Mouse (Mus musculus) induced T-regulatory cell, adult 2 months (primary cell): ENCODE measurements at regions not wholly inside any gene's neighbourhood (a gene's known extent, or its start where the extent isn't known, plus 50 kb on each side); places are given as distances from the start of the nearest gene placed in this dataset.
A peak's percentile ranks its signal among the peaks of the same experiment; 100 is the strongest.

Experiments used
- DNase-seq: peaks from one replicate; pipeline ENCODE4 v3.0.0-alpha.2; 2012; ENCODE audit warnings: low read depth

- DNase-seq, result no peak
Measured at GRCm38 (mm10) chr17:50346451-50347192, 53.2 kb upstream of the Dazl start.

- peak; percentile 13 for DNase-seq
Measured at GRCm38 (mm10) chr17:50353818-50354217, 60.4 kb upstream of the Dazl start.

DNA sequence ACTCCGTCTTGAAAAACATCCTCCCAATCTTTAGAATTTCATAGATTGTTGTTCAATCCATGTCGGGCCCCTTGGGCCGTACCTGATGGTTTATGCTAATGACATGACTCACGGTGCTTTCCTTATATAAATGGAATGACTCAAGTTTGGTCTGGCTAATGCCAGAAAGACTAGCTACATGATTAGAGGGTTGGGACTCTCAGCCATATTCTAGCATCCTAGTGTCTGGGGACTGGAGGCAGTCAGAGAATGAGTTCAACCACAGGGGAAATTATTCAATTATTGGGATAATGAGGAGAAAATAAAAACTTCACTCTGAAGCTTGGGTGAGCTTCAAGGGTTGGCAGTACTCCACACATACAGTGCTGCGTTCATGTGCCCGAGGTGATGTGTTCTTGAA, 60.9 kb upstream of the Dazl start:
- no peak for DNase-seq

DNA sequence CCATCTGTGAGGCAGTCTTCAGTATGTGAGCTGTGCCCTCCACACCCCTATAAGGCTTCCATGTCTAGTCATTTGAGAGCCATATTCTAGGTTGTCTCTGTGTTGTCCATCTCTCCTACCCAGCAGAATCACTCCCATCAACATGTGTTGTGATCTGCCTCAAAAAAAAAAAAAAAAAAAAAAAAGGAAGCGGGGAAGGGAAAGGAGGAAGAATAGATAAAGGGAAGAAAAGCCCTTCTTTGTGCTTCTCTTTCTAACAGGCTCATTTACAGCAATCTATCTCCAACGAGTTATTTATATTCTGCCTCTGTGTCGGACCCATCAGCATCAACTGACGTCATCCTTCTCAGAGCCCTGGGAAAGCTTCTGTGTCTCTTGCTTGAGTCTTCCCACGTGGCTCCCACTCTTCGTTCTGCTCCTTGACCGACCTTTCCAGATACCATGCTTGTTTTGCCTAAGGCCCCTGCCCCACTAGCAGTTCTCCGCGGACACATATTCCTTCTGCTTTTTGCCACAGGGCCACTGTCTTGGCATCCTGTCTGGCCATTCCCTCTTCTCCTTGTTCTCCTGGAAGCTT, 68.3 kb upstream of the Dazl start:
- no peak for DNase-seq

DNA sequence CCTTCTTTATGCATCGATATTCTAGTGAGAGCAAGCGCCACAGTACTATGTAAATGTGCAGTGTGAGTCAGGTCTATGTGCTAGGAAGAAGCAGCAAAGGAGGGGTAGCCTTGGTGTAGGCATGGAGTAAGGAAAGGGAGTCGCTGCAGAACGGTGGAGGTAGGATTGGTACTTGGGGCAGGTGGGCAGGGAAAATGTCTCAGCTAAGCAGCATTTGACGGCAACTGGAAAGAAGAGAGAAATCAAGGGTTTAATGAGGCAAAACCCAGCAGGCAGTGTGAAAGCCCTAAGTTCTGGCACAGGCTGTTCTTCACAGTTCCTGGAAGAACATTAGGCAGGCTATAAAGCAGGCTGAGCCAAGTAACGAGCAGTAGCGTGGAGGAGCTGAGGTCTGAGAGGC, 72.0 kb upstream of the Dazl start:
- no peak for DNase-seq

- DNase-seq, result no peak
Measured at GRCm38 (mm10) chr17:50366181-50366580, 72.7 kb upstream of the Dazl start.

DNA sequence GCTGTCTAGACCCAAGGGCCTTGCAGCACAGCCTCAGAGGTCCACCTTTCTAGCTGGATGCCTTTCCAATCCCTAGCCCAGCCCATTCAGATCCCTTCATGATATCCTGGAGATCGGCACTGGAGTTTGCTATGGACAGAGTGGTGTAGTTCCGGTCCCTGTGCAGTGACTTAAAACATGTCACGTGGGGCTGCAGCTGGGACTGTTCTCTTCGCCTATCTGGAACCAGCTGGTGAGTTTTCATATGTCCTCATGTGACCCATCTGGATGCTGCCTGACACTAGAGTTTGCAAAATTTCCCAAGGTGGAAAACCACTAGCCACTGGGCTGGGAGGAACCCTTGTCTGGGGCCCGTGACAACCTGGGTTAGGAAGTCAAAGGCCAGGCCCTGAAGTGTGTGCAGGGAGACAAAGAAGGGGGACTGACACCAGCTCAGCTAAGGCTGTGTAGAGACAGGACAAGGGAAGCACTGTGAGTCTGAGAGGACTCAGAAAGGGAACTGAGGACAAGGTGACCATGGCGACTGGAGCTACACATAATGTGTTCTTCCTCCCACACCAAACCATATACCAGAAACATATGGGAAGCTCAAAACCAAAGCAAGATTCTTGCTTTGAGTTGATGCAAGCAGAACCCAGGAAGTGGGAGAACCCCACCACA, 75.9 kb upstream of the Dazl start:
- no peak for DNase-seq

GRCm38 (mm10) chr17:50370484-50370883, 77.0 kb upstream of the Dazl start:
- DNase-seq, result no peak

- DNase-seq, result no peak
Measured at GRCm38 (mm10) chr17:50373496-50374141, 80.2 kb upstream of the Dazl start.

GRCm38 (mm10) chr17:50375465-50375864, 82.0 kb upstream of the Dazl start:
- DNase-seq, result no peak

- no peak for DNase-seq
Measured at GRCm38 (mm10) chr17:50376708-50377107, 83.3 kb upstream of the Dazl start.

- no peak for DNase-seq
Measured at GRCm38 (mm10) chr17:50378141-50378727, 84.8 kb upstream of the Dazl start.

GRCm38 (mm10) chr17:50388715-50389710, 95.6 kb upstream of the Dazl start:
- DNase-seq, result peak; percentile 44

GRCm38 (mm10) chr17:50390151-50390550, 96.7 kb upstream of the Dazl start:
- DNase-seq, result no peak

GRCm38 (mm10) chr17:50391207-50391606, 97.8 kb upstream of the Dazl start:
- DNase-seq, result no peak

DNA sequence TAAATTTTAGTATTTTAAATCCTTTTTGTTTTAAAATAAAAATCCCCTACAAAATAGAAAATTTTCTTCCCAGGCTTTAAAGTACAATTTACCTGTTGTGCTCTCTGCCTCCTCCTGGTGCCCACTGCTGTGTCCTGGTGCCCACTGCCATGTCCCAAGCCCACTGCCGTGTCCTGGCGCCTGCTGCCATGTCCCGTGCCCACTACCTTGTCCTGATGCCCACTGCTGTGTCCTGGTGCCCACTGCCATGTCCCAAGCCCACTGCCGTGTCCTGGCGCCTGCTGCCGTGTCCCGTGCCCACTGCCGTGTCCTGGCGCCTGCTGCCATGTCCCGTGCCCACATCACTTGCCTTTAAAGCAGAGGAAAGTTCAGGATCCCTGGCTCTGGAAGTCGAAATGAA, 98.6 kb upstream of the Dazl start:
- DNase-seq, result no peak

DNA sequence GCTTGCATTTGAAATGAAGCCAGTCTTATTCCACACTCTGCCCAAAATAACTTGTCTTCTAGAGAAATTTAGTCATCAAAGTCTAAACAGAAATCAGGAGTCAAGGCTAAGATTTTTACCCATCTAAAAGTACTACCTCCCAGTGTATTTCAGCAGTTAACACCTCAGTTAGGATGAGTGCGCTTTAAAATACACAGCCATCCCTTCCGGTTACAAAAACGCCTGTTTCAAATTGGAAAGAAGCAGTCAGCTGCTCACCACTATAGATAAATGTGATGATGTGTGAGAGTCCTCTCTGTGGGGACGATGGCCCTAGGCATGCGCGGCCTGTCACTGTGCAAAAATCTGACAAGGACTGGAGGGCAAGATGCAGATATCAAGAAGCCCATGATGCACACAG, 99.0 kb upstream of the Dazl start:
- DNase-seq, result no peak

DNA sequence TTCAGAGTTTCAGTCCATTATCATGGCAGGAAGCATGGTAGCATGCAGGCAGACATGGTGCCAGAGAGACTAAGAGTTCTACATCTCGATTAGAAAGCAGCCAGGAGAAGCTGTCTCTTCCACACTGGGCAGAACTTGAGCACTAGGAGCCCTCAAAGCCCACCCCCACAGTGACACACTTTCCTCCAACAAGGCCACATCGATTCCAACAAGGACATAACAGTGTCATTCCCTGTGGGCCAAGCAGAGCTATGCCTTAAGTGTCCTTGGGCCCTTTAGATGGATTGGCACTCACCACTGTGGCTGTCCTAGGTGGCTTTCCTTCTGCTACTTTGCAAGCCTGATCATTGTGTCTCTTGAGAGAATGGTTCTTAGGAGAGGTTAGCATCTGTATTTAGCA, 99.5 kb upstream of the Dazl start:
- DNase-seq, result no peak

DNA sequence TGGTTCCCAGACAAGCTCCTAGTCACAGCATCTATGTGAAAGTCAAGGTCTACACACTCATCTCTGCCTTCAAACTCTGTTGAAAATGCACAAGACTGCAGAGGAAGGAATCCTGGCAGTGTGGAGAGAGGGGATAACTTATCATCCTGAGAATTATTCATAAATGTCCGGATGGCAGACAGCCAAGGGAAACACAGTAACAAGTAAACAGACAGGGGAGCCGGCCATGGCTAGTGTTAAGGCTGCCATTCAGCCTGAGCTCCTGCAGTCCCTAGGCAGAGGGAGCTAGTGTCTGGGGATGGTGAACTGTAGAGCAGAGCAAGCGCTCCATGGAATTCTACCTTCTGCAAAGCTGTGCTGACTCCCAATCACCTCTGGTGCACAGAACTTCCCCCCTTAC, 100.3 kb upstream of the Dazl start:
- DNase-seq, result no peak

DNA sequence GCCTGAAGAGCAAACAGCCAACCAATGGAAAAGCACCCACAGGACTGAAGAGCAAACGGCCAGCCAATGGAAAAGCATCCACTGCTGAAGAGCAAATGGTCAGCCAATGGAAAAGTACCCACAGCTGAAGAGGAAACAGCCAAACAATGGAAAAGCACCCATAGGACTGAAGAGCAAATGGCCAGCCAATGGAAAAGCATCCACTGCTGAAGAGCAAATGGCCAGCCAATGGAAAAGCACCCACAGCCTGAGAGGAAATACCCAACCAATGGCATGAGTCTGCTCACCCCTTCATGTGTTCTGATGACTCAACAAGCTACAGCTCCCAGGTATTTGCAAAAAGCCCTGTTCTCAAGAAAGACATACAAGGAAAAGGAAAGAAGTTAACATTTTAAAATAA, 101.4 kb upstream of the Dazl start:
- DNase-seq, result no peak

GRCm38 (mm10) chr17:50395669-50396068, 102.2 kb upstream of the Dazl start:
- DNase-seq, result no peak
